Mouse (Mus musculus) CH12.LX (cell line): Measurements from ENCODE around the gene Bfsp2. TPM values are rescaled to one million over a fixed set of nuclear protein-coding genes. Genes with fewer than 3 reads are reported as not detected.

Experiments used
- DNase-seq: peaks from one replicate; pipeline ENCODE4 v3.0.0-alpha.2; 2013; ENCODE audit errors: extremely low read depth
- H3K27ac ChIP-seq: 2 replicates; pipeline ENCODE4 v1.5.1; 2012; ENCODE audit warnings: low read depth, mild to moderate bottlenecking, control low read depth, moderate library complexity; ENCODE audit not compliant: insufficient read depth
- H3K27me3 ChIP-seq: replicated peaks from 2 replicates; pipeline ENCODE3; 2012; ENCODE audit warnings: inconsistent platforms
- H3K36me3 ChIP-seq, 2 experiments: replicated peaks in 1 of 2; 2 replicates each; pipeline versions ENCODE3 to v1.6.1; 2012; ENCODE audit warnings: inconsistent platforms in 1 of 2, low read length in 1 of 2, mild to moderate bottlenecking in 1 of 2, mixed read lengths in 1 of 2, moderate library complexity in 1 of 2; ENCODE audit not compliant: control insufficient read depth in 1 of 2, insufficient read depth in 1 of 2
- H3K4me1 ChIP-seq, 2 experiments: 2 replicates each; pipeline ENCODE4 v1.6.1; 2012; ENCODE audit warnings: inconsistent platforms in 1 of 2, moderate library complexity in 1 of 2; ENCODE audit not compliant: insufficient read depth in 2 of 2, control insufficient read depth in 1 of 2
- H3K4me2 ChIP-seq: 2 replicates; pipeline ENCODE4 v1.6.1; 2012; ENCODE audit warnings: low read depth, mild to moderate bottlenecking, control low read depth; ENCODE audit not compliant: poor library complexity, insufficient read depth, severe bottlenecking
- H3K4me3 ChIP-seq, 3 experiments: fragments of 150-350 bp in 1 of 3; sonication (generic) in 1 of 3; replicated peaks in 1 of 3; 2 replicates each; pipeline versions ENCODE3 to v1.5.1; 2011 to 2012; ENCODE audit warnings: low read depth in 2 of 3, low read length in 2 of 3, mild to moderate bottlenecking in 2 of 3, moderate library complexity in 2 of 3, control low read depth in 1 of 3, improper control_type of control experiment in 1 of 3, inconsistent platforms in 1 of 3, mixed read lengths in 1 of 3; ENCODE audit not compliant: poor library complexity in 1 of 3
- H3K79me2 ChIP-seq: replicated peaks from 2 replicates; pipeline ENCODE4 v1.6.1; 2012; ENCODE audit warnings: mild to moderate bottlenecking, moderate library complexity; ENCODE audit not compliant: control insufficient read depth, poor library complexity, insufficient read depth, severe bottlenecking; ENCODE audit errors: extremely low read depth
- H3K9ac ChIP-seq: 2 replicates; pipeline ENCODE4 v1.6.1; 2012; ENCODE audit warnings: low read depth, mild to moderate bottlenecking, control low read depth, moderate library complexity; ENCODE audit not compliant: insufficient read depth
- H3K9me3 ChIP-seq: replicated peaks from 2 replicates; pipeline ENCODE3; 2012; ENCODE audit warnings: low read length, inconsistent platforms, mixed read lengths
- CHD1 ChIP-seq: IDR thresholded peaks from 2 replicates; pipeline ENCODE4 v1.6.1; 2012; ENCODE audit warnings: low read depth, low read length, improper control_type of control experiment, inconsistent platforms
- E2F4 ChIP-seq: IDR thresholded peaks from 2 replicates; pipeline ENCODE4 v1.6.1; 2011; ENCODE audit warnings: low read depth, low read length, improper control_type of control experiment; ENCODE audit not compliant: insufficient replicate concordance
- EP300 ChIP-seq: IDR thresholded peaks from 2 replicates; pipeline ENCODE4 v1.6.1; 2011; ENCODE audit warnings: low read length, improper control_type of control experiment
- ETS1 ChIP-seq: conservative IDR thresholded peaks from 2 replicates; pipeline ENCODE4 v1.6.1; 2012; ENCODE audit warnings: low read depth, mild to moderate bottlenecking, inconsistent platforms, low read length, improper control_type of control experiment, moderate library complexity
- IRF4 ChIP-seq: IDR thresholded peaks from 2 replicates; pipeline ENCODE4 v1.6.1; 2014; ENCODE audit warnings: low read depth, mild to moderate bottlenecking, inconsistent platforms, low read length, improper control_type of control experiment
- MAZ ChIP-seq: IDR thresholded peaks from 2 replicates; pipeline ENCODE4 v1.6.1; 2012; ENCODE audit warnings: low read depth, mild to moderate bottlenecking, inconsistent platforms, low read length, improper control_type of control experiment, moderate library complexity
- MXI1 ChIP-seq: IDR thresholded peaks from 2 replicates; pipeline ENCODE4 v1.6.1; 2011; ENCODE audit warnings: mild to moderate bottlenecking, low read depth, low read length, improper control_type of control experiment
- NELFE ChIP-seq: IDR thresholded peaks from 2 replicates; pipeline ENCODE4 v1.6.1; 2011; ENCODE audit warnings: low read depth, low read length, improper control_type of control experiment
- PAX5 ChIP-seq: IDR thresholded peaks from 2 replicates; pipeline ENCODE4 v1.6.1; 2012; ENCODE audit warnings: low read length, inconsistent platforms, mixed read lengths
- POLR2A ChIP-seq: IDR thresholded peaks from 2 replicates; pipeline ENCODE4 v1.6.1; 2011; ENCODE audit warnings: low read depth, mild to moderate bottlenecking, improper control_type of control experiment, low read length
- RAD21 ChIP-seq: IDR thresholded peaks from 2 replicates; pipeline ENCODE4 v1.6.1; 2011; ENCODE audit warnings: low read depth, mild to moderate bottlenecking, low read length, improper control_type of control experiment, moderate library complexity
- USF1 ChIP-seq: IDR thresholded peaks from 2 replicates; pipeline ENCODE4 v1.6.1; 2014; ENCODE audit warnings: low read depth, mild to moderate bottlenecking, inconsistent platforms, low read length, improper control_type of control experiment
- ZKSCAN1 ChIP-seq: IDR thresholded peaks from 2 replicates; pipeline ENCODE4 v1.6.1; 2012; ENCODE audit warnings: low read depth, inconsistent platforms, low read length, improper control_type of control experiment, borderline replicate concordance
- dilution Hi-C: fragments of 300-500 bp; cut with MboI; formaldehyde crosslinking; loops from 2 replicates; pipeline ENCODE4 v1.14.3; 2020; ENCODE audit warnings: low sequenced_read_pairs; ENCODE audit not compliant: extremely low pct_unique_long_range_greater_than_20kb, extremely low pct_ligation_motif_present
- in situ Hi-C: fragments of 300-500 bp; cut with MboI; formaldehyde crosslinking; loops from 3 replicates; pipeline ENCODE4 v1.14.3; 2019; ENCODE audit warnings: low sequenced_read_pairs, low pct_ligation_motif_present, low pct_unique_long_range_greater_than_20kb, mixed read lengths
- polyA plus RNA-seq: library from polyadenylated mRNA; unstranded; fragments of >175 nt; gene quantifications from 2 replicates; pipeline ENCODE4 v1.2.1, GENCODE M21; 2012; ENCODE audit warnings: low read depth; ENCODE audit not compliant: insufficient read length
- total RNA-seq, 2 experiments: library from RNA; depleted of rRNA; stranded (reverse); fragments of 300-350 nt in 1 of 2; fragments of >200 nt in 1 of 2; gene quantifications; 2 replicates each; pipeline ENCODE4 v1.2.3; 2012 to 2014

The Bfsp2 gene
- total and polyA plus RNA-seq, 3 experiments: 0.64 to 4.8 (median 3.4) TPM

GRCm38 (mm10) chr9:103486262-103486661, 6.0 kb upstream of the Bfsp2 start:
- no peak overlapping the region for H3K4me3 ChIP-seq
- no peak overlapping the region for H3K4me2 ChIP-seq

GRCm38 (mm10) chr9:103485606-103486005, 5.4 kb upstream of the Bfsp2 start:
- Histone ChIP-seq H3K9ac (no peak overlapping the region), H3K27ac (no peak overlapping the region), H3K4me1 (peaks cover 17 to 29% of the 10 kb centered on the region in 2 experiments), H3K4me2 (no peak overlapping the region), H3K27me3 (peaks cover 18% of the 10 kb centered on the region), H3K4me3 (no peak overlapping the region), H3K9me3 (no peaks in the 10 kb centered on the region), H3K79me2 (no peaks in the 10 kb centered on the region), H3K36me3 (no peaks in the 10 kb centered on the region)
- no peak for DNase-seq
- TF ChIP-seq ZKSCAN1 (no peak), PAX5 (no peak)
- in situ Hi-C loops: loop anchor here (5.0 to 25.0 kb wide), 2 partner anchors 117 to 527 kb away; partner anchors contain the start of gene Nphp3
- dilution Hi-C loops: no loop called here

More at GRCm38 (mm10) chr9:103486262-103486661, 6.0 kb upstream of the Bfsp2 start:
- dilution Hi-C loops (no loop called here), in situ Hi-C loops (loop anchor here (5.0 to 25.0 kb wide), 2 partner anchors 116 to 526 kb away; partner anchors contain the start of gene Nphp3)
- Histone ChIP-seq H3K9ac (no peak overlapping the region), H3K36me3 (no peaks in the 10 kb centered on the region), H3K4me1 (peaks cover 17 to 29% of the 10 kb centered on the region in 2 experiments), H3K9me3 (no peaks in the 10 kb centered on the region), H3K27me3 (peaks cover 21% of the 10 kb centered on the region), H3K79me2 (no peaks in the 10 kb centered on the region), H3K27ac (no peak overlapping the region)
- TF ChIP-seq MXI1 (no peak), NELFE (no peak), RAD21 (no peak)
- DNase-seq: no peak

GRCm38 (mm10) chr9:103480603-103481220, 492 bp upstream of the Bfsp2 start:
- H3K27ac ChIP-seq: no peak overlapping the region
- H3K9me3 ChIP-seq: no peaks in the 10 kb centered on the region
- in situ Hi-C loops (loop anchor here (25.0 kb wide), 1 partner anchor 532 kb away; the partner anchor contains the start of gene Nphp3), dilution Hi-C loops (no loop called here)
- peaks cover 0 to 2% of the 10 kb centered on the region in 2 experiments; a peak in 1 of 4 replicates for H3K4me1 ChIP-seq
- no peak for DNase-seq
- no peak overlapping the region for H3K9ac ChIP-seq
- H3K4me2 ChIP-seq: no peak overlapping the region
- no peaks in the 10 kb centered on the region for H3K36me3 ChIP-seq
- no peak overlapping the region for H3K4me3 ChIP-seq
- H3K27me3 ChIP-seq: peaks cover 6% of the 10 kb centered on the region
- no peak for TF ChIP-seq ETS1
- no peak for TF ChIP-seq MXI1
- TF ChIP-seq E2F4: no peak
- no peak for TF ChIP-seq POLR2A
- TF ChIP-seq PAX5: no peak
- no peak for TF ChIP-seq USF1
- TF ChIP-seq MAZ: no peak
- TF ChIP-seq IRF4: no peak
- no peak for TF ChIP-seq EP300
- no peak for TF ChIP-seq NELFE
- no peak for TF ChIP-seq CHD1
- no peaks in the 10 kb centered on the region for H3K79me2 ChIP-seq
